Mouse (Mus musculus) kidney, postnatal 0 days (tissue): ENCODE data around the gene Fgfr3. TPM values are rescaled to one million over a fixed set of nuclear protein-coding genes. Genes with fewer than 3 reads are reported as not detected.

Experiments
- ATAC-seq: fragments of 200-750 bp; cut with Nextera tagmentation; replicated peaks from 2 replicates; pipeline ENCODE4 v1.8.0; 2017; ENCODE audit warnings: low read depth, moderate number of reproducible peaks, moderate TSS enrichment, moderate library complexity; ENCODE audit not compliant: low FRiP score
- DNase-seq: peaks from one replicate; pipeline ENCODE4 v3.0.0-alpha.2; 2016; ENCODE audit warnings: low spot score
- H3K27ac ChIP-seq: fragments of 300-500 bp; sonication (generic); 2 replicates; pipeline ENCODE4 v1.5.1; 2014; ENCODE audit warnings: mild to moderate bottlenecking
- H3K27me3 ChIP-seq: fragments of 300-500 bp; sonication (generic); 2 replicates; pipeline ENCODE4 v1.6.1; 2014; ENCODE audit warnings: low read length, mixed read lengths; ENCODE audit not compliant: insufficient read depth
- H3K36me3 ChIP-seq: fragments of 300-500 bp; sonication (generic); 2 replicates; pipeline ENCODE4 v1.6.1; 2014; ENCODE audit warnings: low read length, mixed read lengths; ENCODE audit not compliant: insufficient read depth
- H3K4me1 ChIP-seq: fragments of 300-500 bp; sonication (generic); replicated peaks from 2 replicates; pipeline ENCODE4 v1.6.1; 2014; ENCODE audit warnings: antibody characterized with exemption, low read length, mixed read lengths; ENCODE audit not compliant: insufficient read depth
- H3K4me2 ChIP-seq: fragments of 300-500 bp; sonication (generic); 2 replicates; pipeline ENCODE4 v1.6.1; 2014; ENCODE audit warnings: mild to moderate bottlenecking, low read length, moderate library complexity, mixed read lengths
- H3K4me3 ChIP-seq: fragments of 300-500 bp; sonication (generic); replicated peaks from 2 replicates; pipeline ENCODE4 v1.5.1; 2014; ENCODE audit warnings: low read depth, low read length
- H3K9ac ChIP-seq: fragments of 300-500 bp; sonication (generic); 2 replicates; pipeline ENCODE4 v1.6.1; 2014; ENCODE audit warnings: low read depth, low read length
- H3K9me3 ChIP-seq: fragments of 300-500 bp; sonication (generic); replicated peaks from 2 replicates; pipeline ENCODE4 v1.6.1; 2016; ENCODE audit warnings: low read length, inconsistent platforms, mixed read lengths
- CTCF ChIP-seq: IDR thresholded peaks from 2 replicates; pipeline ENCODE4 v1.5.1; 2016; ENCODE audit warnings: antibody characterized with exemption, low read depth, mild to moderate bottlenecking, moderate library complexity
- WGBS: fragments of 180-500 bp; shearing (Covaris S2); extraction: QIAGEN DNeasy Blood & Tissue Kit; methylation state at CpG from one replicate; pipeline ENCODE4 v1.1.7; 2014; 5-methylcytosine and 5-hydroxymethylcytosine counted together
- polyA plus RNA-seq: library from polyadenylated mRNA; unstranded; fragments of >200 nt; fragmentation: Nextera tagmentation; extraction: Ambion mirVana; gene quantifications from 2 replicates; pipeline ENCODE4 v1.2.1, GENCODE M21; 2015

Fgfr3 gene
- polyA plus RNA-seq, 1 experiment from 2014 or later, result 15.0 TPM

DNA sequence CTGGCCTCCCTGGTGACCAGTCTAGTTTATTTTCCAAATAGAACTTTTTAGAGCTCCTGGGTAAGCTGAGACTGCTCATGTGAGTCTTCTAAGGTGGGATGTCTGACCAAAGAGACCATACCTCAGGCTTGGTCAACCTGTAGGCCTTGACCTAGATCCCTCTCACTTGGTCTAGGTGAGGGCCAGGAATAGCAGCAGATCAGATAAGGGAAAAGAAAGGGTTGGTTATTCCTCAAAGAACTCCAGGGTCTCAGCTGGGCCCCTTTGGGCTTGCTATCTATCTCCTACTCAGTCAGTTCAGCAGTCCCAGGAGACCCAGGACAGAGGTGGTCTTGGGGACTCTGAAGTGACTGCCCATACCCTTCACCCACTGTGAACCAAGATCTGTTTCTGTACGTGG lies 23.9 kb upstream of the Fgfr3 start:
- 57% methylated on average over 1 of the region's 1 CpGs for WGBS
- H3K4me3 ChIP-seq, result no peak overlapping the region
- no peak overlapping the region for H3K9ac ChIP-seq
- H3K9me3 ChIP-seq, result no peaks in the 10 kb centered on the region
- no peak overlapping the region for H3K27ac ChIP-seq
- no peak overlapping the region for H3K4me2 ChIP-seq
- no peaks in the 10 kb centered on the region for H3K36me3 ChIP-seq
- DNase-seq, result no peak
- peaks cover 32% of the 10 kb centered on the region for H3K4me1 ChIP-seq
- no peak for ATAC-seq
- TF ChIP-seq CTCF, result no peak
- no peaks in the 10 kb centered on the region for H3K27me3 ChIP-seq

DNA sequence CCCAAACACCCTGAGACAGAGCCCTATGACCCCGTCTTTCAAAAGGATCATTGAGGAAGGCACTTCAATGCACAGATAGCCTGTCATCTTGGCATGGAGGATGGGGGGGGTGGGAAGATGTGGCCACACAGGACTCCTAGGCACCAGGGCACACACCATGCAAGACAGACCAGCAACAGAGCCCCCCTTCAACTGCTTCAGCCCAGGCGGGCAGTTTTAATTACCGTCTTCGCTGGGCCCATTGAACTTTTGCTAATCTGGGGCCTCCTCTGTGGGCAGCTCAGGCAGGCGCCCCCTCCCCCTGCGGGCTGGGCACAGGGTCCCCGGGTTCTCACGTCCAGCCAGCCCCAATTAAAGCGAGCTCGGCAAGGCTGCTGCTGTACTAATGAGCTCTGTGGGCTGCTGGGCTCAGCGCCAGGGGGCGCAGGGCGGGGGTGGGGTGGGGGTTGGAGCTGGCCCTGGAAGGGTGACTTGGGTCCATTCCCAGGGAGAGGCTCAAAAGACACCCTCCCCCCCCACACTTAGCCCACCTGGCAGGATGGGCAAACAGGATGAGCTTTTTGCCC lies 23.4 kb upstream of the Fgfr3 start:
- H3K36me3 ChIP-seq, result no peaks in the 10 kb centered on the region
- H3K27ac ChIP-seq, result no peak overlapping the region
- no peak overlapping the region for H3K4me3 ChIP-seq
- WGBS, result 28% methylated on average over 13 of the region's 13 CpGs
- H3K4me1 ChIP-seq, result peaks cover 28% of the 10 kb centered on the region
- H3K4me2 ChIP-seq, result no peak overlapping the region
- DNase-seq (no peak), ATAC-seq (no peak)
- no peaks in the 10 kb centered on the region for H3K27me3 ChIP-seq
- H3K9ac ChIP-seq, result no peak overlapping the region
- no peak; the same call in 1 of the 2 replicates for TF ChIP-seq CTCF
- no peaks in the 10 kb centered on the region for H3K9me3 ChIP-seq

DNA sequence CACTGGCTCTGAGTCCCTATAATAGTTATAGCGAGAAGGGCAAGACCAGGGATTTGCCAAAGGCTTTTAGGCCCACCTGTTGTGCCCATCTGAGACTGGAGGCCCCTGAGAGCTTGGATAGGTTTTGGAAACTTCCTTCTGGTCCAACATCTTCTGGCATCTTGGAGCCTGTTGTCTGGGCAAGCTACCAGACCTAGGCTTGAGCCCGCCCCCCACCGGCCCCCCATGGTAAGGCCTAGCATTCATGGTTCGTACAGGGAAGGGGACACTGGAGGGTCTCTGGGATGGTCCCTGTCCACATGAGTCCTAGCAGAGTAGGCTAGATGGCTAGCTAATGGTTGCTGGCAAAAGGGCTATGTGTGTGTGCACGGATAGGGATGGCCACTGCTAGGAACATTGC lies 22.8 kb upstream of the Fgfr3 start:
- H3K4me3 ChIP-seq, result no peak overlapping the region
- H3K36me3 ChIP-seq, result no peaks in the 10 kb centered on the region
- ATAC-seq, result no peak
- no peak overlapping the region for H3K4me2 ChIP-seq
- peaks cover 28% of the 10 kb centered on the region for H3K4me1 ChIP-seq
- no peak overlapping the region for H3K27ac ChIP-seq
- no peaks in the 10 kb centered on the region for H3K27me3 ChIP-seq
- H3K9me3 ChIP-seq, result no peaks in the 10 kb centered on the region
- WGBS, result 93% methylated on average over 5 of the region's 5 CpGs
- DNase-seq, result no peak
- no peak for TF ChIP-seq CTCF
- no peak overlapping the region for H3K9ac ChIP-seq

- H3K4me3 ChIP-seq, result no peak overlapping the region
- H3K4me2 ChIP-seq, result no peak overlapping the region
- ATAC-seq (no peak), DNase-seq (no peak)
- no peak overlapping the region for H3K9ac ChIP-seq
- H3K27ac ChIP-seq, result no peak overlapping the region
- H3K9me3 ChIP-seq, result no peaks in the 10 kb centered on the region
- no peaks in the 10 kb centered on the region for H3K27me3 ChIP-seq
- no peaks in the 10 kb centered on the region for H3K36me3 ChIP-seq
- 38% methylated on average over 13 of the region's 13 CpGs for WGBS
- H3K4me1 ChIP-seq, result peaks cover 26% of the 10 kb centered on the region
- TF ChIP-seq CTCF, result no peak
These were observed 21.5 kb upstream of the Fgfr3 start for GRCm38 (mm10) chr5:33700010-33700409.

GRCm38 (mm10) chr5:33701832-33702231 lies 19.6 kb upstream of the Fgfr3 start:
- Histone ChIP-seq H3K4me1 (peaks cover 34% of the 10 kb centered on the region), H3K9me3 (no peaks in the 10 kb centered on the region), H3K27me3 (no peaks in the 10 kb centered on the region), H3K36me3 (no peaks in the 10 kb centered on the region), H3K4me3 (no peak overlapping the region), H3K9ac (no peak overlapping the region), H3K4me2 (no peak overlapping the region), H3K27ac (no peak overlapping the region)
- WGBS, result 81% methylated on average over 11 of the region's 11 CpGs
- no peak for TF ChIP-seq CTCF
- ATAC-seq (no peak), DNase-seq (no peak)

- no peak overlapping the region for H3K9ac ChIP-seq
- TF ChIP-seq CTCF, result no peak
- H3K9me3 ChIP-seq, result no peaks in the 10 kb centered on the region
- H3K36me3 ChIP-seq, result no peaks in the 10 kb centered on the region
- no peak overlapping the region for H3K4me3 ChIP-seq
- no peak overlapping the region for H3K27ac ChIP-seq
- no peak overlapping the region for H3K4me2 ChIP-seq
- H3K27me3 ChIP-seq, result no peaks in the 10 kb centered on the region
- ATAC-seq, result no peak
- no peak for DNase-seq
- WGBS, result 70% methylated on average over 8 of the region's 8 CpGs
- peaks cover 41% of the 10 kb centered on the region for H3K4me1 ChIP-seq
These were observed 17.5 kb upstream of the Fgfr3 start for GRCm38 (mm10) chr5:33703999-33704398.
